ENCODE assay signal across 8 mouse cellular contexts in genomic region chr9:119101992-119102782, GRCm38 (mm10). TPM values are rescaled to one million over a fixed set of nuclear protein-coding genes. Genes with fewer than 3 reads are reported as not detected.
DNase-seq lines count a peak whose midpoint lies in the region; ATAC-seq lines count a peak whose summit lies in the region.

Gene Dlec1, plus strand, starts transcription at chr9:119102478.

- H3K4me1 ChIP-seq in embryonic facial prominence, embryonic 12.5 days, result peaks cover 4% of the 10 kb centered on the region; the same call in 1 of the 2 replicates
- peaks cover 17% of the 10 kb centered on the region for H3K4me1 ChIP-seq in heart, embryonic 10.5 days
- peaks cover 12% of the 10 kb centered on the region for H3K4me1 ChIP-seq in limb, embryonic 12.5 days (replicated peaks)
- peaks cover 13% of the 10 kb centered on the region for H3K4me1 ChIP-seq in midbrain, embryonic 13.5 days (replicated peaks)

- H3K27ac ChIP-seq in embryonic facial prominence, embryonic 12.5 days, result 0 out of 2 replicates have a peak within 1 kb of the TSS, but pooled peaks have one; percentile 23
- H3K27ac ChIP-seq in heart, embryonic 10.5 days, result peak within 1 kb of the TSS; percentile 77
- 0 out of 2 replicates have a peak within 1 kb of the TSS, but pooled peaks have one; percentile 42 for H3K27ac ChIP-seq in limb, embryonic 12.5 days
- no peak within 1 kb of the TSS for H3K27ac ChIP-seq in midbrain, embryonic 13.5 days

- ATAC-seq in embryonic facial prominence, embryonic 12.5 days (ENCODE audit: insufficient number of reproducible peaks, insufficient read depth, low FRiP score, low TSS enrichment), result peak; percentile 84
- peak; percentile 82 for ATAC-seq in limb, embryonic 12.5 days (ENCODE audit: insufficient number of reproducible peaks, insufficient read depth, low FRiP score, low TSS enrichment, low read depth)
- peak; percentile 86 for ATAC-seq in midbrain, embryonic 13.5 days

- peak; percentile 64 for DNase-seq in ovary, postnatal 36 days (ENCODE audit: low spot score)
- no peak for DNase-seq in ovary, postnatal 10 days (ENCODE audit: low spot score)
- DNase-seq in heart, embryonic 10.5 days (ENCODE audit: low spot score), result peak; percentile 93
- peak; percentile 87 for DNase-seq in kidney, adult 9 months
- DNase-seq in spleen, postnatal 36 days (ENCODE audit: low spot score in 2 of 2), result peak; percentile 72 to 77

- H3K9me3 ChIP-seq in embryonic facial prominence, embryonic 12.5 days, result no peaks in the 10 kb centered on the region
- no peaks in the 10 kb centered on the region for H3K9me3 ChIP-seq in heart, embryonic 10.5 days
- no peaks in the 10 kb centered on the region for H3K9me3 ChIP-seq in limb, embryonic 12.5 days
- H3K9me3 ChIP-seq in midbrain, embryonic 13.5 days, result no peaks in the 10 kb centered on the region

- no peaks in the 10 kb centered on the region for H3K36me3 ChIP-seq in embryonic facial prominence, embryonic 12.5 days
- H3K36me3 ChIP-seq in heart, embryonic 10.5 days, result no peaks in the 10 kb centered on the region
- no peaks in the 10 kb centered on the region for H3K36me3 ChIP-seq in limb, embryonic 12.5 days
- H3K36me3 ChIP-seq in midbrain, embryonic 13.5 days, result no peaks in the 10 kb centered on the region

- no peaks in the 10 kb centered on the region; the same call in 1 of the 2 replicates for H3K27me3 ChIP-seq in embryonic facial prominence, embryonic 12.5 days
- H3K27me3 ChIP-seq in heart, embryonic 10.5 days (ENCODE audit: insufficient read depth, poor library complexity, severe bottlenecking), result peaks cover 21% of the 10 kb centered on the region
- peaks cover 13% of the 10 kb centered on the region for H3K27me3 ChIP-seq in limb, embryonic 12.5 days
- peaks cover 15% of the 10 kb centered on the region for H3K27me3 ChIP-seq in midbrain, embryonic 13.5 days

- WGBS in embryonic facial prominence, embryonic 12.5 days, result 3% methylated on average over 44 of the region's 44 CpGs
- 3% methylated on average over 44 of the region's 44 CpGs for WGBS in heart, embryonic 10.5 days
- 3% methylated on average over 44 of the region's 44 CpGs for WGBS in limb, embryonic 12.5 days
- 3% methylated on average over 44 of the region's 44 CpGs for WGBS in midbrain, embryonic 13.5 days

- peak within 1 kb of the TSS; percentile 79 for H3K4me2 ChIP-seq in embryonic facial prominence, embryonic 12.5 days (replicated peaks)
- peak within 1 kb of the TSS; percentile 85 for H3K4me2 ChIP-seq in limb, embryonic 12.5 days
- H3K4me2 ChIP-seq in midbrain, embryonic 13.5 days (replicated peaks), result peak within 1 kb of the TSS; percentile 86

- peak within 1 kb of the TSS; percentile 40 for H3K9ac ChIP-seq in embryonic facial prominence, embryonic 12.5 days
- H3K9ac ChIP-seq in limb, embryonic 12.5 days (replicated peaks), result peak within 1 kb of the TSS; percentile 58
- H3K9ac ChIP-seq in midbrain, embryonic 13.5 days (replicated peaks), result peak within 1 kb of the TSS; percentile 61

- H3K4me3 ChIP-seq in embryonic facial prominence, embryonic 12.5 days, result peak within 1 kb of the TSS; percentile 70
- peak within 1 kb of the TSS; percentile 66 for H3K4me3 ChIP-seq in heart, embryonic 10.5 days
- H3K4me3 ChIP-seq in limb, embryonic 12.5 days (replicated peaks), result peak within 1 kb of the TSS; percentile 62
- H3K4me3 ChIP-seq in midbrain, embryonic 13.5 days (replicated peaks), result peak within 1 kb of the TSS; percentile 69

RNA-seq across cellular contexts. Expression of gene Dlec1, which starts in this region (rescaled TPM):
- 1.5 and 1.7 TPM in 2 replicates for polyA plus RNA-seq in embryonic facial prominence, embryonic 12.5 days (2016; fragmentation: Nextera tagmentation; extraction: Ambion mirVana)
- polyA plus RNA-seq in heart, embryonic 10.5 days (2016; fragmentation: Nextera tagmentation; extraction: Ambion mirVana), result 0.87 and 1.2 TPM in 2 replicates
- 2.0 and 2.3 TPM in 2 replicates for polyA plus RNA-seq in limb, embryonic 12.5 days (2016; fragmentation: Nextera tagmentation; extraction: Ambion mirVana)
- polyA plus RNA-seq in midbrain, embryonic 13.5 days (2015; fragmentation: Nextera tagmentation; extraction: Ambion mirVana), result 0.75 and 0.81 TPM in 2 replicates

Comparison
In these comparisons a context has a peak if more than half of its experiments do, and no peak if none do; other contexts are left out.
1. Peak in ATAC-seq, H3K4me3 ChIP-seq, H3K9ac ChIP-seq and H3K4me2 ChIP-seq in midbrain, embryonic 13.5 days; RNA of the gene not detected or under 1 TPM.